19 mouse cellular contexts compared by ENCODE assay signal in the genomic region with DNA sequence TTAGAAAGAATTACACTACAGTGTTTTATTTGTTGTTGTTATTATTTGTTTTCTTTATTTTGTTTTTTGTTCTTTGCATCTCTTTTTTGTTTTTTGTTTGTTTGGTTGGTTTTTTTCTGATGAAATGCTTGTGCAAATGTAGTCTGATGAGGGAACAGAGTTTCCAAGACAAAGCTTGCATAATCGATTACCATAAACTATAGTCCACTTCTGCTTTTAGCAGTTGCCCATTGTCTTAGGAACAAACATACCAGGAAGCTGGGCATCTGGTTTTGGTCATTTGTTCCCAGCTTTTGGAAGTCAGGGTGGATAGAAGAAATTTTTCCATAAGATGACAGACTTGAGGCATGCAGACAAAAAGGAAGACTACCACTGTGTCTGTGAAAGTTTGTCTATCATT.
DNase-seq lines count a peak whose midpoint lies in the region; ATAC-seq lines count a peak whose summit lies in the region.
"Had no signal": no experiment of that assay in that cellular context is flagged by ENCODE, and none has a peak within 500 bp of the region (broad histone marks: within the 10 kb centered on the region; RNA-seq: fewer than 3 reads in every experiment).

No protein-coding gene starts in this region.

- no peak for DNase-seq in frontal cortex, postnatal 36 days (ENCODE audit: low spot score in 2 of 2)
- DNase-seq in retina, embryonic 14.5 days (ENCODE audit: low spot score) = no peak
- DNase-seq in kidney, adult 9 months = no peak
- DNase-seq: adrenal gland, adult 2 months; adrenal gland, adult 8-10 months; adrenal gland, postnatal 10 days; adrenal gland, postnatal 14 days; adrenal gland, postnatal 25 days; adrenal gland, postnatal 36 days; B cell, adult 2 months; cerebellum, adult 11 months; cerebellum, adult 11-12 months; cerebellum, adult 18-20 months had no signal

- ATAC-seq in granulocyte monocyte progenitor cell, adult 5-6 weeks (replicated peaks; ENCODE audit: poor library complexity, severe bottlenecking) = peak; percentile 63
- 0 out of 2 replicates have a peak, but pooled peaks have one; percentile 45 for ATAC-seq in megakaryocyte, adult 5-6 weeks (ENCODE audit: poor library complexity, severe bottlenecking)
- peak; percentile 57; the same call in 1 of the 2 replicates for ATAC-seq in megakaryocyte progenitor cell, adult 5-6 weeks (replicated peaks; ENCODE audit: poor library complexity)
- ATAC-seq: activated CD4-positive, CD25-positive, alpha-beta regulatory T cell, adult 4 months; CD4-positive, CD25-positive, alpha-beta regulatory T cell, adult 4 months; Patski had no signal
